Mouse (Mus musculus) adrenal gland, postnatal 25 days (tissue): Measurements from ENCODE around the gene Pygb. TPM values are rescaled to one million over a fixed set of nuclear protein-coding genes. Genes with fewer than 3 reads are reported as not detected.

Experiments used
- DNase-seq: peaks from one replicate; pipeline ENCODE4 v3.0.0; 2021; ENCODE audit warnings: mixed read lengths
- long read RNA-seq: library from polyadenylated mRNA; stranded (forward); transcript quantifications from one replicate; pipeline ENCODE4 v2.0.0, GENCODE M21; 2021
- total RNA-seq: library from RNA; stranded (reverse); gene quantifications from 2 replicates; pipeline ENCODE4 v1.2.3, GENCODE M21; 2021

The Pygb gene
- 38.5 and 40.8 TPM in 2 replicates for total RNA-seq
- long read RNA-seq, transcript Pygb-201 (20 exons, 3,909 nt), result major isoform, 63 of 79 reads
- long read RNA-seq, partial matches to known transcripts, result 9 of 79 reads
- long read RNA-seq, other reads (novel, unspliced or antisense), result 7 of 79 reads

GRCm38 (mm10) chr2:150786251-150787180 lies at the start of gene Pygb:
TSS of gene Pygb (plus strand) at chr2:150786735.
- DNase-seq, result peak; percentile 89

GRCm38 (mm10) chr2:150737881-150738280 lies 48.7 kb upstream of the Pygb start:
- no peak for DNase-seq

DNA sequence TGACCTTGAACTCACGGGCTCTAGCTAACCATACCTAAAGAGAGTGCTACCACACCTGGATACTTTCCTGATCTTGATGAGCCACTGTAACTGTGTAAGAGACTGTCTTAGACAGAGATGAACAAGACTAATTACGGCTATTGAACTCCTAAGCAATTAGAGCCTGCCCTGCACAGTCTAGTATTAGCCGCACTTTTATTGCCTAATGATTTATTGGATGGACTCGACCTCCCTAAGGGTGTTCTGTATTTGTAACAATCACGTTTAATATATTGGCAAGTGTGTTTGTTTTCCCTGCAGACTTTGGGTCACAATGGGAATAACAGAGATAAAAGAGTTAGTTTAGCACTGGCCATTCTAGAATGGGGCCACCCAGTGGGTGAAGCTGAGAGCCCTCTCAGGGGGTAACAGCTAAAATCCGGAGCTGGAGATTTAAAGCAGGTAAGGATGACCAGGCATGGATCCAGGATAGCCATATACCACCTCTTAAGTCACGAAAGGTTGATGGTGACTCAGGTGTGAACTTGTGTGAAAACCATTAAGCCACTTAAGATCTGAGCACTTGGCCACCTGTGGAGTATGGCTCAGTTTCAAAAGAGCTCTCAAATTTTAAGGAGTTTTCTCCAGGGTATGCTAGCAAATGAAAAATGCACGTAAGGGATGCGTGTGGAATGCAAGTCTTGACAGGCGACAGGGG lies 46.2 kb upstream of the Pygb start:
- no peak for DNase-seq

DNA sequence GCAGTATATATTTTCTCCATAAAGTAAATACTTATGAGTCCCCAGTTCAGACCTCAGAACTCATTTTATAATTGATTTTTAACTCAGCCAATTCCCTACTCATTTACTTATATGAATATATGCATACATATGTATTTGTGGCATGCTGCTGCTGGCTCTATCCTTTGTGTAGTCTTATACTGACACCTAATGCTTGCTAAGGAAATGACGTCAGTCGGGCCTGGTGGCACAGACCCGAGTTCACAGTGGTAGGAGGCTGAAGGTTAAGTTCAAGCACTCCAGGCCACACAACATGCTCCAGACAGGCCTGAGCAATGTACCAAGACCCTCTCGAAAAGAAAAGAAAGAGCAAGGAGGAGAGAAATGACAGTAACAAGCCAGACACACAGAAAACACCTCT lies 45.1 kb upstream of the Pygb start:
- DNase-seq, result no peak

GRCm38 (mm10) chr2:150745016-150745415 lies 41.5 kb upstream of the Pygb start:
- no peak for DNase-seq

DNA sequence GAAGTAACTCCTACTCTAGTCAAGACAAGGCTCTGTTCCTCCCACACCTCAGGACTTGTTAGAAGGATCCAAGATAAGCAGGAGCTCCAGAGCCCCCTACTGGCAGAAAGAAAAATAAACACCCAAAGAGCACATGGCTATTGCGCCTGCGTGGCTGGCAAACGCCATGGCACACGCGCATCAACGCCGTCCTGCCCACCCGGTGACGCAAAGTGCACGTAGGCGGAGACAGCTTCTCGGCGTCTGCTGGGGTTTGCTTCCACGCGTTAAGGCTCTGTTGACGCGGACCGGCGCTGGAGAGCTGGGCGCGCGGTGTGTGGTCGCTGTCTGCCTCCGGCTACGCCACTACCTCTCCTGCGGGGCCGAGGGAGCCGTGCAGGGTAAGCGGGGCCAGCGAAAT lies 37.7 kb upstream of the Pygb start, which contains the start of gene Entpd6:
TSS of gene Entpd6 (plus strand) at position 189 of the 400 bp plus-strand sequence.
- DNase-seq, result peak; percentile 92

DNA sequence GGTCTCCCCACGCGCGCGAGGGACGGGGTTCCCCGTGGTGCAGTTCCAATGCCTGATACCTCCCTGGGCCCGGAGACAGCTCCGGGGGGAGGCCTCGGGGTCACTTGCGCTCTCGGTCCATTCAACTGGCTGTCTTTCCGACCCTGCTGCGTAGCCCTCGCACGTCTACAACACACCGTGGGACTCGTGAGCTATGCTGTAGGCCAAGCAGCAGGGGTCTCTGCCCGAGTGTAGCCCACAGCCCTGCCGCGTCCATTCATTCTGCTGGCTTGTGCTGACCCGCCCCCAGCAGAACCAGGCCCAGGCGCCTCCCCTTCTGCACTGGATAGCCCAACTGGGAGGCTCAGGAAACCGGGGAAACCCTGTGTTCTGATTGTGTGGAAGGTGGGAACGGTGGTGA lies 37.3 kb upstream of the Pygb start:
- DNase-seq, result peak; percentile 45

DNA sequence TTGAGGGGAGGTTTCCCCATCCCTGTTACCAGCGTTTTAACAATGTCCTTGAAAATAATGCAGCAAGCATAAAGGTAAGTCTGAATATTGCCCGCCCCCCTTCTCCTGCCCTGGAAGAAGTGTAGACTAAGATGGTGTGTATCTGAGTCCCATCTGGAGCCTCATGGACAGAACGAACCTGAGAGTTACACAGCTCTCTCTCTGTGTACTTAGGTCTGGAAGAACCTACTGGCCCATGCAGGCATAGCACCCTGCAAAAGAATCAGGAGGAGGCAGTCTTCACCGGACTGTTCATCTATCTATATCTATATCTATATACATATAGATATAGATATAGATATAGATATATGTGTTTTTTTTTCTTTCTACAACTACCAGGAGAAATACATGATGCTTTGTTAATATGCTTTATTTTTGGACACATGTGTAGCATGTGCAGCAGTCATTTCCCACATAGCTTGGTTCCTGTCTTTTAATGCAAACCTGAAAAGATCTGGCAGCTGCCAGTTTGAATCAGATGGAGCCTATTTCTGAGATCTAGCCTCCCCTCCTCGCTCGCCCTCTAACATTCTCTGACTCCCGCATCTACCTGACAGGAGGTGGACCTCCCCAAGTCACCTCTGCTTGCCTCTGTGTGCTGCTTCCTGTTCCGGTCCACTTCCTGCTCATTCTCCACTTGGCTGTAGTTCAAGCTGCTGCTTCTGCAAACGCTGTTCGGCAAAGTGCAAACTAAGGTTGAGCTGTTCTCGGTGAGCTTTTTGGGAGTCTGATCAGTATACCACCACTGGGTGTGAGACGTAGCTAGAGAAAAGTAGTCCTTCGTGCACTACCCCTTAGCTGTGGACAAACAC lies 36.2 kb upstream of the Pygb start:
- DNase-seq, result no peak

DNA sequence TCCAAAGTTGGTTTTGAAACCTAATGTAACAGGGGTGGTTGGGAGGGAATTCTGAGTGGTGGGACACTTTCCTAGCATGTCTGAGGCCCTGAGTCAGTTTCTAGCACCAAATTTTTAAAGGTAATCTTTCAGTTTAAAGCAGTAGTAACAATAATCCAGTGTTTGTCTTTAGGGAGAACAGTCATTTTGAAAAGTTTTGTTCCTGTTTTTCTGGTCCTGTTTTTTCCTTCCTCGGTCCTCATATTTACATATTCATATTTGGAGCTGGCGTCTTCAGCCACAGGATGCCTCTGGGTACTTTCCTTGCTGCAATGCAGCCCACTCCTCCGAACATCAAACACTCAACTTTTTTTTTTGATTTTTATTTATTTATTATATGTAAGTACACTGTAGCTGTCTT lies 31.5 kb upstream of the Pygb start:
- no peak for DNase-seq

- DNase-seq, result no peak
Observed at GRCm38 (mm10) chr2:150761476-150761875, 25.1 kb upstream of the Pygb start.

GRCm38 (mm10) chr2:150765619-150766018 lies 20.9 kb upstream of the Pygb start:
- DNase-seq, result no peak

DNA sequence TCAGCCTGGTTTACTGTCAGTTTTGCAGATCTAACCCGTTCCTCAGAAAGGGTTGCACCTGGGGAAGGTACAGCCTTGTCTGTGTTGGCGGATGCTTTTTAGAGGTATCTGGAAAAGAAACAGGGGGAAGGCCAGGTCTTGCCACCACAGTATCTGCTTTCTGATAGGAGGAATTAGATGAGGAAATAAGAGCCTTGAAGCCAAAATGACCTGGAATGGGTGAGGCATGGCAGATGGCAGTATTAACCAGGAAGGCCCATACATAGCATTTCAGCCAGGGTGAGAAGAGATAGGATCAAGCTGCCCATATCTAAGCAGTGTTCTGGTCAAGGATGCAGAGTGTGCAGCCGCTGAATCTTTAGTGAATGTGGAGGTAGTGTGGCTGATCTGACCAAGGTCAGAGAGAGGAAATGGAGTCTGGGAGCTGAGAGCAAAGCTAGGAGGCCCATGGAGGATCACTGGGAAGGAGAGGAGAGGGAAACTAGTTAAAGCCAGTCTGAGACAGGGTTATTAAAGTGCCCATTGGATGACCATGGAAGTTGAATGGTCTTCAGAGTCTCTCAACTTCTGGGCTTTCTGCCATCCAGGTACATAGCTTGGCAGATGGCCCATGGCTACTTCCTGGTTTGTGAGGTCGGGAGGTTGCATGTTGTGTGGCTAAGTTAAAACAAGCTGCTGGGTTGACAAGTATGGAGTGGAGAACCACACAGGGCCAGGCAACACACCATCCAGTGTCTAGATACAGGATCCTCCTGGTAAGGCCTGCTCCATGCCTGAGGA lies 20.3 kb upstream of the Pygb start:
- no peak for DNase-seq

DNA sequence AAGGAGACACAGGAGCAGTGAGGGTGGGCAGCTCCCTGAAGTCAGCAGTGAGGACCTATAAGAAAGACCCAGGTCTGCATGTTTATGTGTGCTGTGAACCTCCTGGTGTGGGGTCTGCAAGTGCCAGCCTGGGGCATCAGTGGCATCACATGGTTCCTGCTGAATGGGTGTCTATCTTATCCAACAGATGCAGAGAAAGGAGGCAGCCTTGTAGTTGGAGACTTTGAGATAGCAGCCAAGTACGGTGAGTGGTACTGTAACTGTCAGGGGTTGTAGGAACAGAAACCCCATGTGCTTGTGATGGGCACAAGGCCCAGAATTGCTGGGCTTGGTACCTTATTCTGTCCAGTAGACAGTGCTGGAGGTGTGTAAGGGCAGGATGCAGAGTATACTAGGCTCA lies 17.9 kb upstream of the Pygb start:
- DNase-seq, result no peak

- DNase-seq, result peak; percentile 66
Observed at GRCm38 (mm10) chr2:150770747-150771146, 15.8 kb upstream of the Pygb start.

GRCm38 (mm10) chr2:150771169-150771568 lies 15.4 kb upstream of the Pygb start:
- no peak for DNase-seq

DNA sequence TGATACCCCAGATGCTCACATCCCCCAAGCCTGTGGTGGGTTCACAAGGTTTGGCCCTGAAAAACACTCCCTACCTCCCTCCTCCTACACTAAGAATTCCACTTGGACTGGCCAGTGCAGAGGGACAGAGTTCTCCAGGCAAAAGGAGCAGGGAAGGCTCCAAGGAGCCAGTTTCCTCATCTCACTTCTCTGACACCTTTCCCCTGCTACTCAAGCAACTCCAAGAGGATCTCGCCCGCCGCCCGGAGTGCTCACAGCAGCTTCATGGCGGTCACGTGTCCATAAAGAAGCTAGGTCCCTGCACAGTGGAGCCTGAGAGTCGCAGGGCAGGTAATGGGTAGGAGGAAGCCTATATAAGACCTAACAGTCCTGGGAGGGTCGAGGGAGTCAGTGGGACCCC lies 14.5 kb upstream of the Pygb start:
- DNase-seq, result no peak

- no peak for DNase-seq
Observed at GRCm38 (mm10) chr2:150772466-150773119, 13.9 kb upstream of the Pygb start.

DNA sequence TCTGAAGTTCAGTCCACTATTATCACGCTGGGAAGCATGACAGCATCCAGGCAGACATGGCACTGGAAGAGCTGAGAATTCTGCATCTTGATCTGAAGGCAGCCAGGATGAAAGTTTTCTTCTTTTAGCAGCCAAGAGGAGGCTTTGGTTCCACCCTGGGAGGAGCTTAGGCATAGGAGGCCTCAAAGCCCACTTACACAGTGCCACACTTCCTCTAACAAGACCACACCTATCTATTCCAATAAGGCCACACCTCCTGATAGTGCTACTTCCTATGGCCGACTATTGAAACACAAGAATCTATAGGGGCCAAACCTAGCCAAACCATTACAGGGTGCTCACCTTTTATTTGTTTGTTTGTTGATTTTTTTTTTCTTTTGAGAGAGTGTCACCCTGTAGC lies 3.7 kb upstream of the Pygb start:
- no peak for DNase-seq

DNA sequence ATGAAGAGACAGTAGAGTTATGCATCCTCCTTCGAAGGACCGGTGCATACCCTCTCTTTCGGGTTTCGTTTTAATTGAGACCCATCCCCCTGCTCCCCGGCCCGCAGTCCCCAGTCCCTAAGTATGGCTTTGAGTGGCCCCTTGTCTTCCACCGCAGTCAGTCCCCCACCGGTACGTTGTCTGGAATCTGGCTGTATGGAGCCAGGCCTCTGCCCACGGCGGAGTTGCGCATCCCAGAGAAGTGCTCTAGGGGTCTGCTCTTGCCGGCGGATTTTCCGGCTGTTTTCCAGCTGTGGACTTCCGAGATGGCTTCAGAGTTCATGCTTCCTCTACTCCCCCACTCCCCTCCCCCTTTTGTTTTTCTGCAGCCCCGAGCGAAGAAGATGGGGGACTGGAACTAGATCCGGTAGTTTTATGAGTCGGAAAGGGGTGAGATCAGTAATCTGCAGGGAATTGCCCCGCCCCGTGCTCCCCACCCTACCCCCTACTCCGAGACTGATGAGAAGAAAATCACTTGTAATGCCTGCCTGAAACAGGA lies 768 bp downstream of the Pygb start:
- DNase-seq, result no peak

DNA sequence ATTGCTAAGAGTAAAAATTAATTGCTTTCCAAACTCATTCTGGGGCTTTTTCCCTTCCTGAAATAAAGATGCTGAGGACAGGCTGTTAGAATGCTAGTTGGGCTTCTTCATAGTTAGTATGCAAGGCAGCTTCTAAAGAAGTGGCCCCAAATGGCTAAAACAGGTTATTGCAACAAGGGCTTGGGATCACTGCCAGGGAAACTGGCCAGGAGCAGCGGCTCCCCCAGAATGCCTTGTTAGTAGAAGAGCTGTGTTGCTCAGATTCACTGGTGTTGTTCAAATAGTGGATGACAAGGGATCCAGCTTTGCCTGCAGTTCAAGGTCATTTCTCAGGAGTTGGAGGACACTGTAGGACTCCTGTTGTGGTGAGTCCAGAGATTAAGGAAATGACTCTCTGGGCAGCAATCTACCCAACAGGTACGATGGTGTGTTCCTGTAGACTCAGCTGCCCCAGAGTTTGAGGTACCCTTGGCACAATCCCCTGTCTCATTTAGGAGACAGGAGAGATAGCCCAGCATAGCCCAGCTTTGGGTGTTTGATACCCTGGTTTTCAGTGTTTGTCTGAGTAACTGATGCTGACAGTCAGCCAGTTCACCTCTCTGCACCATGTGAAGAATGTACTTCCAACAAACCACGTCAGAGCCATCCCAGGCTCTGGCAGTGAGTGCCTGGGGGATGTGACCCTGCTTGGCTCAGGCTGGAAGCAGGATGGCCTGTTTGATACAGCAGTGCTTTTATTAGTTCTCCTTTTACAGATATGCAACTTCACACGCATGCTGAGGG lies 2.4 kb downstream of the Pygb start:
- peak; percentile 78 for DNase-seq
